Mouse (Mus musculus) brain, adult 2 months (tissue): ENCODE measurements around the gene Cdr2.
"Not testable (repeated sequence)": the region's sequence is repeated elsewhere in the genome, so short reads cannot be mapped to it uniquely, and the experiment has no call there.

Source experiments
- DNase-seq: peaks from one replicate; pipeline ENCODE4 v3.0.0; 2011; ENCODE audit warnings: low read depth, low spot score

The Cdr2 gene

DNA sequence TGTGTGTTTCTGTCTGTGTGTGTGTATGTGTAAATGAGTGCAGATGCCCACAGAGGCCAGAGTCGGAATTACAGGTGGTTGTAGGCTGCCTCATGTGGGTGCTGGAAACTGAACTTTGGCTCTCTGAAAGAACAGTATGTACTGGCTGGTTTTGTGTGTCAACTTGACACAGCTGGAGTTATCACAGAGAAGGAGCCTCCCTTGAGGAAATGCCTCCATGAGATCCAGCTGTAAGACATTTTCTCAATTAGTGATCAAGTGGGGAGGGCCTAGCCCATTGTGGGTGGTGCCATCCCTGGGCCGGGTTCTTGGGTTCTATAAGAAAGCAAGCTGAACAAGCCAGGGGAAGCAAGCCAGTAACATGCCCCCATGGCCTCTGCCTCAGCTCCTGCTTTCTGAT is 9.6 kb downstream of the Cdr2 start:
- DNase-seq: not testable (repeated sequence)

DNA sequence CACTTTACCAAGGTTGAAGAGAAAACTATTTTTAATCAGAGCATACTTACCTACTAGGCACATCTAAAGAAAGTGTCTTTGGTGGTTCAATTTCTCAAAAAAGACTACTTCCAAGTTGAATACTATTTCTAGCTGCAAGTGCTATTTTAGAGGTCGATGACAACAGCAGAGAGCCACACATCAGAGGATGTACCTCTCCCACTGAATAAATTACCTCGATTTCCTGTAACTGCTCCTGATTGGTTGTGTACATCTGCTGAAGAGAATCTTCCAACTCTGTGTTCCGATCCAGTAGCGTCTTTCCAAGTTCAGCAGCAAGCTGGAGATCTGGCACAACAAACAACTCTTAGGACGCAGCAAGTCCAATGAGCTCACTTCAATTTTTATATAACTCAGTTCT is 12.0 kb downstream of the Cdr2 start:
- DNase-seq: peak; percentile 41

DNA sequence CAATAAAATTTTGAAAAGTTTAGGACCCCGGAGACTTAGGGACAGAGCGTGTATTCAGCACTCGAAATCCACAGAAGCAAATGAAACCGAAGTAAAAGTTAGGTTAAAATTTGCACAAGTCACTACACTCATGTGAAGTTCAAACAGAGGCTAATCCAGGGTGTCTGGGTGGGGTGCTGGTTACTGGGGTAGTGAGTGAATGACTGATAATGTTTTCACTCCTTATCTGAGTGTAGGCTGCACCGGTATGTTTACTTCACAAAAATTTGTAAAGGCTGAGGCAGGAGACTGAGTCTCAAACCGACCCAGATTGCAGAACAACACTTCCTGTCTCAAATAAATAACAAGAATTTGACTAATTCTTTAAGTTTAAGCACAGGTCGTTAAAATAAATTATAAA is 12.9 kb downstream of the Cdr2 start:
- no peak for DNase-seq

DNA sequence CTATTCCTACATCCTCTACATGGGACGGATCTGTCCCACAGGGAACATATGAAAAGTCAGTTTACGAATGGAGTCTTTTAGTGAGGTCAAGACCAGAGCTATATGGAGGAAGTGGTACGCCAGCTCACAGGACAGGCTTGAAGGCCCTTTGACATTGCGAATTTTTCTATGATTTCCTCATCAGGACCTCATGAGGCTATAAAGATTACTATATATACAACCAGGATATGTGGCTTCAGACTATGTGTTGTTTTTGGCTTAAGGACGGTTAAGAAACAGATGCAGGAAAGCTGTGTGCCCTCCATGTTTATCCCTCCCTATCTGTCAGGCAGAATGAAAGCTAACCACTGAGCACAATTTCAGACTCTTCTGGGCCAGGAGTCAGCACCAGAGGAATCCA is 19.0 kb downstream of the Cdr2 start:
- no peak for DNase-seq

DNA sequence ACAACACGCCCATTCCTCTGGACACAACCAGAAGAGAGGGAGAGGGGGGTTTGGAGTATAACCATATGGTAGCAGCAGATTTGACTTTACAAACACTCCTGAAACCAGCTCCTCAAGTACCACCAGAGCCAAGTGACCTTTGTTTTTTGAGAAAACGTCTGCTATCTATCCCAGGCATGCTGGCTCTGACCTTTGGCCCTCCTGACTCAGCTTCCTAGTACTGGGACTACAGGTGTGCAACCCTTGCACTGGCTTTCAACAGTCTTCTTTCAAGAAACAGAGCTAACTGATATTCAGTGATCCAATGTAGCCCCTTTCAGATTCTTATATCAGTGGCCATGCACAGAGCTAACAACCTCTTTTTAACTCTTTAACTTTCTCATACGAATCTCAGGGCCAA is 20.2 kb downstream of the Cdr2 start:
- no peak for DNase-seq

DNA sequence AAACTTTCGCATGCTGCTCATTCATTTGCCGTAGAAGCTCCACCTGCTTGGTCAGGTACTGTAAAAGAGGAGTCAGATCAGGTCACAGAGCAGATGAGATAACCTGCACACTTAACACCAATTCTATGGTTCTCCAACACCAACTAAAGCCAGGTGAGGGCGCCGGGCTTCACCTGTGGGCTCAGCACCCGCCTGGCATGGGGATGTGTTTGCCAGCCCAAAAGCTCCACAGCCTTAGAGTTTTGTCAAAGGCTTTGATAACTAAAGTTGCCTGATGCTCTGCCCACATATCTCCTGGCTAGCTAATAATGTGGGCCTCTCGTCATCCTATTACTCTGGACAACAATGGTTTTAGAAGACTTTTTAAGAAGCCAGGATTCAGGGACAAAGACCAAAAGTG is 21.5 kb downstream of the Cdr2 start:
- no peak for DNase-seq

DNA sequence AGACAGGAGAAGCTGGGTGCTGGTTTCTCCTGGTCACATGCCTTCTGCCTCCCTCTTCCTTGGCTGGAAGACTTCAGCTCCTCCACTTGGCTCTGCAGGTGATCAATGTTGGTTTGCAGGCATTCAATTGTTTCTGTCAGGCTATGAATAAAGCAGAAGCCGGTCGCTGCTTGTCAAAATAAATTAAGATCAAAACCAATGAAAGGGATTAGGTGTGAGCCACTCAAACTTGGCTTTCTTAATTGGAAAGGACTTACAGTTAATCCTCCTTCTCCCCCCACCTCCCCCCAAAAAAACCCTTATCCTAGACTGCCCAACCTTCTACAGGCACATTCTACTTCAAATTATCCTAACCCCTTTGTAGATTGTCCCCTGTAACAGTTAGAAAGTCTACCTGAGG is 22.0 kb downstream of the Cdr2 start:
- DNase-seq: no peak

DNA sequence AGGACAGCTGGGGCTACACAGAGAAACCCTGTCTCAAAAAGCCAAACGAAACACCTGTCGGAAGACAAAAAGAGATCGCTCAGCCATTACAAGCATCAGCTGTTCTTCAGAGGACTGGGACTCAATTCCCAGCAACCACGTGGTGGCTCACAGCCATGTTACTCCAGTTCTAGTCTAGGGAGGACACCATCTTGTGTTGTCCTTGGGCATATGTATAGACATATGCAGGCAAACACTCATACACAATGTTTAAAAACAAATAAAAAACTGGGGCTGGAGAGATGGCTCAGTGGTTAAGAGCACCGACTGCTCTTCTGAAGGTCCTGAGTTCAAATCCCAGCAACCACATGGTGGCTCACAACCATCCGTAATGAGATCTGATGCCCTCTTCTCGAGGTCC is 28.5 kb downstream of the Cdr2 start:
- DNase-seq: not testable (repeated sequence)

DNA sequence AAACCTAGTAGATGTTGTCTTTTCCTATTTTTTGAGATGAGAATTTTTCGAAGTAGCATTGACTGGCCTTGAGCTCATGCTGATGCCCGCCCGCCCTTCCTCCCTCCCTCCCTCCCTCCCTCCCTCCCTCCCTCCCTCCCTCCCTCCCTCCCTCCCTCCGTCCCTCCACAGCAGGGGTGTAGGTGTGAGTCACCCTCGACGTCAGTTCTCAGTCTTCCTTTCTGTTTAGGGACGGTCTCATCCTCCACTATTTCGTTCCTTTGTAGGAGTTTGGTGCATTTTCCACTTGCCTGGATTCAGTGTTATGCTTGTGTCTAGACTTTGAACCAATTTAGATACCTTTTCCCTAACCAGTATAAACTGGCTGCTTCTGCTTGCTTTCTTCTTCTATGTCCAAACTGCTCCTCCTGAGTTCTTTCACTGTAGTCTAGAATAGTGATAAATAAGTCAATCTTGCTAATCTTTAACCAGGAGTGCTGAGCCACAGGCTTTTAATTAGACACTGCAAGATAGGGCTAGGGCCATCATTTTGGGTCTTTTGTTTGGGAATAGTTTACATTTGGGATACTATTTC is 38.1 kb downstream of the Cdr2 start:
- peak; percentile 44 for DNase-seq

DNA sequence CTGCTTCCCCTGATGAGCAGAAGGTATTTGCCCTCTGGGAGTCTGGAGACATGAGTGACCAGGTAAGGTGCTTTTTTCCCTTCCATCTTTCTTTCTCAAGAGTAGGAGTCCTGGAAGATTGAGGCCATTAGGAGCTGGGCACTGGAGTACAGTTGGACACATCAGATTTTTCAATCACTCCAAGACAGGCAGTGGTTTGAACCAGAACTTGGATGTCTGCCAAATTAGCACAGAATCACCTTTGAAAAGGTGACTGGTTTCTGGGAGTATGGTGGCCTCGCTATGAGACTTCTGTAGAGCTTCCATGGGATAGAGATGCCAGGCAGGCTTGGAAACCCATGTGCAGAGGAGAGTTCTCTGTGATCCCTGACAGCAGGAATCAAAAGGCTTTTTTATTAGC is 39.6 kb downstream of the Cdr2 start:
- DNase-seq: no peak

DNA sequence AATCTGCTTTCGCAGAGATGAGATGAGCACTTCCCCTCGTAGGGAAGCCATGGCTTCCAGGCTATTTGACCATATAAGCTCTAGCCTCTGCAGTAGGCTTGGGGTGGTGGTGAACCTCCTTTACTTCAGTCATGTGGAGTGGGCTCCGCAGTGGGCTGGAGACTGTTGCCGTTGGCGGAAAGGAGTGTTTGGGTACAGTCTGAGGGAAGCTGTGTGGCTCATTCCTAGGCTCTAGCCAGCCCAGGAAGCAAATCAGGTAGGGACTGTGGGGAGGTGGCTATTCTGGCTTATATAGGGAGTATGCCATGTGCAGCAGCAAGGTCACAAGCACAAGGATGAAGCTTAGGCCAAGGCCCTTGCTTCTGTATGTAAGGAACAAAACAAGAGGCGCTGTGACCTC is 40.9 kb downstream of the Cdr2 start:
- no peak for DNase-seq

DNA sequence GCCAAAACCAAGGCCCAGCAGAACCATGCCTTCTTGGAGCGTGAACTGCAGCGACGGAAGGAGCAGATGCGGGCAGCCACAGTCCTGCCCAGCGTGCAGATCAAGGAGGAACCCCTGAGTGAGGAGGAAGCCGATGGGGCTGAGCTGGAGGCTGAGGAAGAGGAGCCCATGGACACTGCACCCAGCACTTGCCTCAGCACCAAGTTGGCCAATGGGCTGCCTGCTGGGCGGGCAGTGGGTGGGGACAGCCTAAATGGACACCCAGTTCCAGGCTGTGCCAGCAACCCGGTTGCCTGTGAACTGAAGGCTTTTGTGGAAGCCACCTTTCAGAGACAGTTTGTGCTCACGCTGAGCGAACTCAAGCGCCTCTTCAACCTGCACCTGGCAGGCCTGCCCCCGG is 41.8 kb downstream of the Cdr2 start:
- DNase-seq: peak; percentile 85

DNA sequence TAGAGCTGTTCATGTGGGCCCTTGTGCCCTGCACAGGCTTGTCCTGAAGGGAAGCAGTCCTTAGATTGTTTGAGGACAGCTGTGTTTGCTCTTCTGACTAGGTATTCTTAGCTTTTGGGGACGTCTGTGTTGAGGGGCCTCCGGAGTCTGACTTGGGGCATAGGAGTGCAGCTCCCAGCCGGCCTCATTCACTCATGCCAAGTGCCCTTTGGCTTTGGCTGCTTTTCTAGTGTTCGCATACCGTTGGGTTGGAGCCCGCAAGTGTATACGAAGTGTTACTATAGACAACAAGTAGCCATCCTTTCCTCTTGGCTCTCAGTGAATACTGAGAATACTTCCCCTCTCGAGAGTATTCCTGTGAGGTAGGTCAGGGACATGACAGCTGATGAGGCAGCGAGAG is 43.9 kb downstream of the Cdr2 start:
- no peak for DNase-seq

DNA sequence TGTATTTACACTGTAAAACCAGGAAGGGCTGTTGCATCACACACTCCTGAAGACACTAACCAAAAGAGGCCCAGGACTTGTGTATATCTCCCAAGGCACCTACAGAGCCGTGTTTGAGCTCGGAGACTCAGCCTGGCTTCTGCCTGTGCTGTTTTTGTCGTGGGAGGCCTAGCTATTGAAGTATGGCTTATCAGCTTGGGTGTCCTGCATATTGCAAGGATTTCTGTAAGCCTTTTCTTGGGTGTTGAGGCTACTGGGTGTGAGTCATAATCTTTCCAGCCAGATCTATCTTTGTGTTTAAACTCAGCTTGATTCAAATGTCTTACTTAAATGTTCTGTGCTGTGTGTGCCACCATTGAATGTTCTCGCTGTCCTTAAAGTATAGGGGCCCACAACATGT is 45.6 kb downstream of the Cdr2 start:
- DNase-seq: peak; percentile 71

DNA sequence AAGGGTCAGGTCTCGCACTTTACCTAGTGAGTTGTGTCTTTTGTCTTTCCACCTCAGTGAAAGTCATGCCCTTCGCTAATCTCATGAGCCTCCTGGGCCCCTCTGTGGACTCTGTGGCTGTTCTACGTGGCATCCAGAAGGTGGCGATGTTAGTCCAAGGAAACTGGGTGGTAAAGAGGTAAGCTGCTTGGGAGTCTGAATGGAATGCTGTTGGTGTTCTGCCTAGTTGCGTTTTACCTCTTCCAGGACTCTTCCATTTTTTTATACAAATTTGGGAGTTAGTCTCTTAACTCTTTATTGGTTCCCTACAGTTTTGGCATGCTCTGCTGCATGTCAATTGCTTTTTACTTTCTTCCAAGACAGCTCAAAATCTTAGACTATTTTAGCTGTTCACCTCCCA is 47.4 kb downstream of the Cdr2 start:
- peak; percentile 87 for DNase-seq

DNA sequence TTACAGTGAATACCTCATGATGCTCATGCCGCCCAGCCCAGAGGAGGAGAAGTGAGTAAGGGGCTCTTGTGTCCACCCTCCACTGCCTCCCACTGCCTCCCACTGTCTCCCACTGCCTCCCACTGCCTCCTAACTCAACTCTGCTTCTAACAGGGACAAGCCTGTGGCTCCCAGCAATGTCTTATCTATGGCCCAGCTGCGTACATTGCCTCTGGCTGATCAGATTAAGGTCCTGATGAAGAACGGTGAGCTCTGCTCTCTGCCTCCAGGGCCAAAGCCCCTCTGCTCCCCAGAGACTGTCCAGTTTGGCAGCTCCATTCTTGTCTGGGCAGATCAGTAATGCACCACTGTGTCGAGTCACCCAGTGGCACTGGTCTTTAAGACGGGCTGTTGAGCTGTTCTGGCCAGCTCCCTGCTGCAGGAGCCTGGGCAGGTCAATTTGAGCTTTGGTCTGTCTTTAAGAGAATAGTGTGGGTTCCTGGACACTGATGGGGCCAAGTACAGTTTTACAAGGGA is 48.4 kb downstream of the Cdr2 start:
- DNase-seq: no peak

DNA sequence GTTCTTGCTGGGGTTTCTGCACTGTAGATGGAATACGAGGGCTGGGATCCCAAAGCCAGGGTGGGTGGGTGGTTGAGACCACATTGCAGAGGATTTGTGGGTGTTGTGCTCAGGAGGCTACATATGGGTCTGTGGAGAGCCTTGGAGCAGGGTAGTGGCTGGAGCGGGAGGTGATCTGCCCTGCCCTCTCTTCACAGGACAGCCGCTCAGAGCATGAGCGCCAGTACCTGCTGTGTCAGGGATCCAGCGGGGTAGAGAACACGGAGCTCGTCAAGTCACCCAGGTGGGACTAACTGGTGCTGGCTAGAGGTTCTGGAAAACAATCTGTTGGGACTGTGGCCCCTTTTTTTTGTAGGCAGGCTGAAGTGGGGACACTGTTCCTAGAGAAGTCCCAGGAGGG is 49.0 kb downstream of the Cdr2 start:
- DNase-seq: no peak

DNA sequence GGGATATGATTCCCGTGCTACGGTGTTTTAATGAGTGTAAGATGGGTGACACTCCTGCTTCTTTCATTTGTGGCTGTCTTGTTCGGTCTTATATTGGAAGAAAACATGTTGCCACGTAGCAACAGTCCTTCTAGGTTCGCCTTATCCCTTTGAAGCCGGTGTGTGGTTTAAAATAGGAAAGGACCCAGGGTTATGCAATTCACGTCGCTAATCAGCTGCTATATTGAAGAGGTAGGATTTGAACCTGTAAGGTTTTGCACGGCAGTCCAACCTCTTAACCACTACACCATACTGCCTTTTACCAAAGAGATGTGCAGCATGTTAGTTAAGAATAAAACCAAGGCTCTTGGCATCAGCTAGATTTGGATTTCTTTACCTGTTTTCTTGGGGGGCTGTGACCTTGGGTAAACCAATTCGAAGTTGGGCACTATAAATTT is 63.6 kb downstream of the Cdr2 start:
- DNase-seq: peak; percentile 91

DNA sequence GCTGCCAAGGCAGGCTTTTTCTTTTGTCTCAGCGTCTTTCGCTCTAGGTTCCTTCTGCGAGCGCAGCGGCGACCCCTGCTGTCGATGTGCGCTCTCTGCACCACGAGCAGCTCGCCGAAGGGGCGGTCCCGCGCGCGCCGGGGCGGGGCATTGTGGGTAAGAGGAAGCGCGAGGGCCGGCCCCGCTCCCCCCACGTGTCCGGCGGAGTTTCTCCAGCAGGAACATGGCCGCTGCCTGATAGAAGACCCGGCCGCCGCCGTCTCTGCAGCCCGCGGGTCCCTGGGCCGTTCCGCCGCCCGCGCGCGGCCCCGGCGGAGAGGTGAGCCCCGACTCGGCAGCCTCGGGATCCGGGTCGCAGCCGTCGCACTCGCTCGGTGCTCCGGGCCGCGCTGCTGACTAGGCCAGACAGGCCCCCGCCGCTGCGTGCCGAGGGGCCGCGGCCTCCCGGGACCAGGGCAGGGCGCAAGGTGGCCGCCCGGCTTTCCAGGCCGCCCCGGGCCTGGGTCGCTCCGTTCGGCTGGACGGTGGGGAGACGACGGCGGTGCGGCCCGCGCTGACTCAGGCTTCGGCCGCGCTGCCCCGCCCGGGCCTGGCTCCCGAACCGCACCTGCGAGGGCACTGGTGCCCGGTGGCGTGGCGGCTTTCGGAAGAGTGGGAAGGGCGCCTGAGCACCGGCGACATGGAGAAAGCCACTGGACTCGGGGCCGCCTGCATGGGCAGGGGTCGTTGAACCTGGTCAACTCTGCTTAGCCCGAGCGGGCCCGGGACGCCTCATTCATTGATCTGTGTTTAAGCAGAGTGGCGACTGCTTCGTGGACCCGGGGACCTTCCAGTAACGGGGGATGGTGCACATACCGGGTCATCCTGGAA is 64.3 kb downstream of the Cdr2 start, which contains the start of gene Polr3e:
Gene Polr3e (plus strand): TSS at position 153 of the 870 bp plus-strand sequence.
- DNase-seq: peak; percentile 98

DNA sequence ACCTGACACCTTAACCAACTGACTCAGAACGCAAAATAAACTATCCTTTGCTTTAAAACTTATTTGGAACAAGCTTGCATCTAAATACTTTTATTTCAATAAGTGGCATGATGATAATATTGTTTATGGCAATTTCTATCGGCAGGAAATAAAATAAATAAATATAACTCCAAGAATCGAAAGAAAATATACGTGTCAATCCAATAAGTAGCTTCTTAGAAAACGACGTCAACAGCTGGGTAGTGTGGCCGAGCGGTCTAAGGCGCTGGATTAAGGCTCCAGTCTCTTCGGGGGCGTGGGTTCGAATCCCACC is 64.9 kb downstream of the Cdr2 start:
- DNase-seq: no peak

DNA sequence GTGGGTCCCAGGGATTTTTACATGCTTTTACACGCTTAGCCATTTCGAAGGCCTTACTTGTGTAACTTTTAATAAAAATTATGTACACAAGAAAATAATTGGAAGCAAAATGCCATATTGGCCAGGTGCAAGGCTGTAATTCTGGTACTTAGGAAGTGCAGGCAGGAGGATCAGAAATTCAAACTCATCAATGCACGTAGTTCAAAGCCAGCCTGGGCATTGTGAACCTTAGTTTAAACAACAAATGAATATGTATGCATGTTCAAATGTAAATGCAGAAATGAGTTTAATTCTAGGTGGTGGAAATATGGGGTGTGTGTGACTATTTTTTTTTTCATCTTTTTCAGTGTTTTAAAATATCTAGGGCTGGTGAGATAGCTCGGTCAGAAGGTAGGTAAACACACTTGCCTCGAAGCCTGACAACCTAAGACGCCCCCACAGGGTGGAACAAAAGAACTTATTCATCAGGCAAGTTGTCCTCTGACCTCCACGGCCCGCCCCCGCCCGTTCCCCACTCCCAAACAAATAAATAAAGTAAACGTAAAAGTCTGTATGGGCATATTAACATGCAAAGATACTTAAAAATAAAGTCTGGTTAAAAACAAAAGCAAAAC is 65.7 kb downstream of the Cdr2 start:
- DNase-seq: no peak

DNA sequence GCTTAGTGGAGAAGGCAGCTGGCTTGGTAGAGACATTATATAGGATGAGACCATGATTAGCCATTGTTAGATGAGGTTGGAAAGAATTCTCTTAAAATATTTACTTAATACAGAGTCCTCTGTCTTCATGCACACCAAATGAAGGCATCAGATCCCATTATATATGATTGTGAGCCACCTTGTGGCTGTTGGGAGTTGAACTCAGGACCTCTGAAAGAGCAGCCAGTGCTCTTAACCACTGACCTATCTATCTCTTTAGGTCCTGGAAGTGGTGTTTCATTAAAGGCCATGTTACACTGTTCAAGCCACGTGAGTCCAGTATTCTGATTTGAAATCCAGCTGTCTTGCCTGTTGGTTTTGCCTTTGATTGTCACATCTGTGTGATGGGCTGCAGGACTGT is 68.8 kb downstream of the Cdr2 start:
- peak; percentile 30 for DNase-seq

DNA sequence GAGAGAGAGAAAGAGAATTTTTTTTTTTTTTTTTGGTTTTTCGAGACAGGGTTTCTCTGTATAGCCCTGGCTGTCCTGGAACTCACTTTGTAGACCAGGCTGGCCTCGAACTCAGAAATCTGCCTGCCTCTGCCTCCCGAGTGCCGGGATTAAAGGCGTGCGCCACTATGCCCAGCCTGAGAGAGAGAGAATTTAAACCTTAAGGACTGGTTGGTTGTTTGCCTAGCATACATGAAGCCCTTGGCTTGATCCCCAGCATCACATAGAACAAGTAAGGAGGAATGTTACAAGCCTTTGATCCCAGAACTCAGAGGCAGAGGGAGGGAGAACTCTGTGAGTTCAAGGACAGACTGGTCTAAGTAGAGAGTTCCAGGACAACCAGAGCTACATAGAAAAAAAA is 70.8 kb downstream of the Cdr2 start:
- DNase-seq: not testable (repeated sequence)
